Mouse (Mus musculus) urinary bladder, postnatal 10 days (tissue): ENCODE measurements around the gene Frmd4a.

Source experiments
- DNase-seq: peaks from one replicate; pipeline ENCODE4 v3.0.0; 2022; ENCODE audit warnings: low spot score

Gene Frmd4a

GRCm38 (mm10) chr2:4492485-4493481, 475.3 kb downstream of the Frmd4a start:
- DNase-seq: no peak

GRCm38 (mm10) chr2:4494478-4494877, 477.0 kb downstream of the Frmd4a start:
- DNase-seq: no peak

GRCm38 (mm10) chr2:4499257-4499656, 481.7 kb downstream of the Frmd4a start:
- DNase-seq: no peak

GRCm38 (mm10) chr2:4499916-4500315, 482.4 kb downstream of the Frmd4a start:
- no peak for DNase-seq

- DNase-seq: no peak
These were observed 483.9 kb downstream of the Frmd4a start for GRCm38 (mm10) chr2:4501257-4502027.

- no peak for DNase-seq
These were observed 486.9 kb downstream of the Frmd4a start for GRCm38 (mm10) chr2:4504413-4504812.

GRCm38 (mm10) chr2:4505695-4506094, 488.2 kb downstream of the Frmd4a start:
- no peak for DNase-seq

GRCm38 (mm10) chr2:4506659-4507058, 489.1 kb downstream of the Frmd4a start:
- DNase-seq: no peak

GRCm38 (mm10) chr2:4507887-4508615, 490.5 kb downstream of the Frmd4a start:
- no peak for DNase-seq

- no peak for DNase-seq
These were observed 491.6 kb downstream of the Frmd4a start for GRCm38 (mm10) chr2:4508959-4509615.

GRCm38 (mm10) chr2:4509739-4510138, 492.2 kb downstream of the Frmd4a start:
- DNase-seq: no peak

- no peak for DNase-seq
These were observed 492.9 kb downstream of the Frmd4a start for GRCm38 (mm10) chr2:4510208-4511079.

GRCm38 (mm10) chr2:4511080-4511386, 493.5 kb downstream of the Frmd4a start:
- no peak for DNase-seq

GRCm38 (mm10) chr2:4512607-4513006, 495.1 kb downstream of the Frmd4a start:
- no peak for DNase-seq

- DNase-seq: no peak
These were observed 498.4 kb downstream of the Frmd4a start for GRCm38 (mm10) chr2:4515910-4516309.

GRCm38 (mm10) chr2:4516819-4517552, 499.5 kb downstream of the Frmd4a start:
- no peak for DNase-seq

GRCm38 (mm10) chr2:4517553-4518125, 500.1 kb downstream of the Frmd4a start:
- DNase-seq: no peak

GRCm38 (mm10) chr2:4518549-4518948, 501.0 kb downstream of the Frmd4a start:
- no peak for DNase-seq

- DNase-seq: no peak
These were observed 505.4 kb downstream of the Frmd4a start for GRCm38 (mm10) chr2:4522769-4523487.
